Mouse (Mus musculus): Measurements from ENCODE around the gene Mapkapk3. TPM values are rescaled to one million over a fixed set of nuclear protein-coding genes. Genes with fewer than 3 reads are reported as not detected.

Mapkapk3 gene
- total and polyA plus RNA-seq, 2 experiments from 2014 or later = 1.3 to 3.2 TPM

DNA sequence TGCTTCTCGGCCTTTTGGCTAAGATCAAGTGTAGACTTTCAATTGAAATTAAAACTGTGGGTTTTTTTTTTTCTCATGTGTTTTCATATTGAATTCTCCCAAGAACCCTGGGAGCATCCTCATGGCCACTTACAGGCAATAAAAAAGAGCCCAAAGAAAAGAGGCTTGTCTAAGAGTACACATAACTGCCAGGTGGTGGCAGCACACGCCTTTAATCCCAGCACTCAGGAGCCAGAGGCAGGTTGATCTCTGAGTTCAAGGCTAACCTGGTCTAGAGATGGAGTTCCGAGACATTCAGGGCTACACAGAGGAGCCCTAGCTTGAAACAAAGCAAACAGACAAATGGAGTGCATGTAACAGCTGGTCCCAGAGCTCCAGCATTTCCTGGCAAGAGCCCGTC is 43.5 kb downstream of the Mapkapk3 start:
- Histone ChIP-seq H3K27ac (ENCODE audit: low read depth, low read length) (no peak overlapping the region), H3K9ac (replicated peaks; ENCODE audit: low read length, poor library complexity, severe bottlenecking) (no peak overlapping the region), H3K27me3 (ENCODE audit: insufficient read depth, low read length) (no peaks in the 10 kb centered on the region), H3K4me2 (ENCODE audit: low read depth, low read length, poor library complexity, severe bottlenecking) (no peak overlapping the region), H3K36me3 (ENCODE audit: insufficient read depth, low read length) (no peaks in the 10 kb centered on the region), H3K4me1 (ENCODE audit: insufficient read depth, low read length) (no peaks in the 10 kb centered on the region), H3K9me3 (ENCODE audit: low read length) (no peaks in the 10 kb centered on the region), H3K4me3 (ENCODE audit: low read depth, low read length) (no peak overlapping the region)
- no peak for ATAC-seq (ENCODE audit: low FRiP score)
- 69% methylated on average over 4 of the region's 4 CpGs for WGBS
- peak; percentile 55 for TF ChIP-seq CTCF (IDR thresholded peaks at IDR 0.05)
- no peak for DNase-seq (ENCODE audit: low spot score)

DNA sequence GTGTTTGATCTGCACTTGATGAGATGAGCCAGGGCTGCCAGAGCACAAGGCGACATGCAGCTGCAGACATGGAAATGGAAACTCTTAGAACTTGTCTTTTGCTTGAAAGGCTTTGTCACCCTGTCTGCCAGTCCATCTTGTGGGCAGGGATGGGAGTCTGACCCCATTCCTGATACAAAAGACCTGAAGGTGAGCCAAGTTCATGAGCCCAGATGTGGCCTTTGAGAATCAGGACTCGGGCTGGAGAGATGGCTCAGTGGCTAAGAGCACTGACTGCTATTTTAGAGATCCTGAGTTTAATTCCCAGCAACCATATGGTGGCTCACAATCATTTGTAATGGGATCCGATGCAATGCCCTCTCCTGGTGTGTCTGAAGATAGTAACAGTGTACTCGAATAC is 44.4 kb downstream of the Mapkapk3 start:
- Histone ChIP-seq H3K27ac (ENCODE audit: low read depth, low read length) (no peak overlapping the region), H3K9ac (replicated peaks; ENCODE audit: low read length, poor library complexity, severe bottlenecking) (no peak overlapping the region), H3K9me3 (ENCODE audit: low read length) (no peaks in the 10 kb centered on the region), H3K4me1 (ENCODE audit: insufficient read depth, low read length) (no peaks in the 10 kb centered on the region), H3K4me2 (ENCODE audit: low read depth, low read length, poor library complexity, severe bottlenecking) (no peak overlapping the region), H3K4me3 (ENCODE audit: low read depth, low read length) (no peak overlapping the region), H3K36me3 (ENCODE audit: insufficient read depth, low read length) (no peaks in the 10 kb centered on the region), H3K27me3 (ENCODE audit: insufficient read depth, low read length) (no peaks in the 10 kb centered on the region)
- no peak for TF ChIP-seq CTCF (IDR thresholded peaks at IDR 0.05)
- WGBS = 85% methylated on average over 4 of the region's 4 CpGs
- ATAC-seq (ENCODE audit: low FRiP score) (no peak), DNase-seq (ENCODE audit: low spot score) (no peak)

DNA sequence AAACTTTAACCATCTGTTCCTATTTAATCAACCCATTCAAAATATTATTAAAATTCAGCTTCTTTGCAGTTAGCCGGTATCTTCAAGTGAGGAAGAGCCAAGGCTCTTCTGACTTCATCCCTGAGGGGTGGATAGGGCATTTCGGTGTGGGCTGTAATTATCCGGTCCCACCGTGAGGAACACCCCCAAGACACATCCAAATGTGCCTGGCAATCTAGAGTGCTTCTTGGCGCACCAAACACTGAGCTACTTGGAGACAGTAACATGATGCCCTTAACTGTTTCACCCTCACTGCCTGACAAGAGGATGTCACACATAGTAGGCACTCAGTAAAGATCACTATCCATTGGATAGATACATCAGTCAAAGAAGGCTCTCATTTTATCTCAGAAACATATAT is 53.5 kb downstream of the Mapkapk3 start:
- Histone ChIP-seq H3K9me3 (ENCODE audit: low read length) (no peaks in the 10 kb centered on the region), H3K4me3 (ENCODE audit: low read depth, low read length) (no peak overlapping the region), H3K27me3 (ENCODE audit: insufficient read depth, low read length) (no peaks in the 10 kb centered on the region), H3K4me2 (ENCODE audit: low read depth, low read length, poor library complexity, severe bottlenecking) (no peak overlapping the region), H3K27ac (ENCODE audit: low read depth, low read length) (no peak overlapping the region), H3K36me3 (ENCODE audit: insufficient read depth, low read length) (no peaks in the 10 kb centered on the region), H3K4me1 (ENCODE audit: insufficient read depth, low read length) (no peaks in the 10 kb centered on the region), H3K9ac (replicated peaks; ENCODE audit: low read length, poor library complexity, severe bottlenecking) (no peak overlapping the region)
- DNase-seq (ENCODE audit: low spot score) (no peak), ATAC-seq (ENCODE audit: low FRiP score) (no peak)
- WGBS = 72% methylated on average over 5 of the region's 5 CpGs
- no peak for TF ChIP-seq CTCF (IDR thresholded peaks at IDR 0.05)

DNA sequence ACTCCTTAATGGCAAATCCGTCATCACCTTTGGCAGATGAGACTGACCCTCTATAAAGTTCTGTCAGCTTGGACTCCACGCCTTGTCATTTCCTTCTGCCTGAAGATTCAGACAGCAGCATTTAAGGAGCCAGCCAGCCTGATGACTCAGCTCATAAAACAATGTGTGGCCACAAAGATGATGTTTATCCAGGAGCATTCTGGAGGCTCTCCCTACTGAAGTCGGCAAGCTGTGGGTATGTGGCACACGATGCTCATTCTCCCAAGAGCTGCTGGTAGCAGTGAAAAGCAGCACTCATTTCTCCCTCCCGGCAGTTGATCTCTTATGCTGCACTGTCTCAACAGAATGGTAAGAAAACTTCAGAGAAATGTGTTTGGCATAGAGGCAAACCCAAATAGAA is 54.4 kb downstream of the Mapkapk3 start:
- no peak for TF ChIP-seq CTCF (IDR thresholded peaks at IDR 0.05)

DNA sequence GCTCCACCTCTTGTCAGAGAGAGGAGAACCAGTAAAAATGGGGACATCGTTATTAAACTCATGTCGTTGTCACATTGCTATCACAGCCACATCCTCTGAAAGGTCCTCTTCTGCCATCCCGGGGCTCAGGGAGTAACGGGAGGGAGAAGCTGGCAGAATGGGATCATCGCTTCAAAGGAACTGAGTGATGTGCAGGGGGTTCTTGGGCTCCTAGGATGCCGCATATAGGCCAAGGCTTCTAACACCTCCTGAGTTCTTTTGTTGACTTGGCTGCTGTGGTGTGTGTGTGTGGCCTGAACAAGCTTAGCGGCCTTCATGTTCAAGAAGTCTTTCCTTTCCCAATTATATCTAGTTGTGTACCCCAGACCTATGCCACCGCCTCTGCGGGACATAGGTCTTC is 57.5 kb downstream of the Mapkapk3 start:
- no peak for DNase-seq (ENCODE audit: low spot score)
- Histone ChIP-seq H3K9ac (replicated peaks; ENCODE audit: low read length, poor library complexity, severe bottlenecking) (peak overlapping the region; percentile 97), H3K4me2 (ENCODE audit: low read depth, low read length, poor library complexity, severe bottlenecking) (peak overlapping the region; percentile 61), H3K4me3 (ENCODE audit: low read depth, low read length) (peak overlapping the region; percentile 94), H3K9me3 (ENCODE audit: low read length) (no peaks in the 10 kb centered on the region), H3K36me3 (ENCODE audit: insufficient read depth, low read length) (no peaks in the 10 kb centered on the region), H3K27ac (ENCODE audit: low read depth, low read length) (peak overlapping the region; percentile 93), H3K27me3 (ENCODE audit: insufficient read depth, low read length) (no peaks in the 10 kb centered on the region), H3K4me1 (ENCODE audit: insufficient read depth, low read length) (0 out of 2 replicates have a peak, but pooled peaks cover 3% of the 10 kb centered on the region)
- WGBS = 26% methylated on average over 9 of the region's 9 CpGs
- peak; percentile 24; the same call in 1 of the 2 replicates for ATAC-seq (ENCODE audit: low FRiP score)
- no peak for TF ChIP-seq CTCF (IDR thresholded peaks at IDR 0.05)

More for the DNA sequence above, 54.4 kb downstream of the Mapkapk3 start:
- Histone ChIP-seq H3K9me3 (ENCODE audit: low read length) (no peaks in the 10 kb centered on the region), H3K9ac (replicated peaks; ENCODE audit: low read length, poor library complexity, severe bottlenecking) (no peak overlapping the region), H3K4me1 (ENCODE audit: insufficient read depth, low read length) (no peaks in the 10 kb centered on the region), H3K27me3 (ENCODE audit: insufficient read depth, low read length) (no peaks in the 10 kb centered on the region), H3K4me3 (ENCODE audit: low read depth, low read length) (no peak overlapping the region), H3K4me2 (ENCODE audit: low read depth, low read length, poor library complexity, severe bottlenecking) (no peak overlapping the region), H3K36me3 (ENCODE audit: insufficient read depth, low read length) (no peaks in the 10 kb centered on the region), H3K27ac (ENCODE audit: low read depth, low read length) (no peak overlapping the region)
- DNase-seq (ENCODE audit: low spot score) (no peak), ATAC-seq (ENCODE audit: low FRiP score) (no peak)
- 55% methylated on average over 5 of the region's 5 CpGs for WGBS

DNA sequence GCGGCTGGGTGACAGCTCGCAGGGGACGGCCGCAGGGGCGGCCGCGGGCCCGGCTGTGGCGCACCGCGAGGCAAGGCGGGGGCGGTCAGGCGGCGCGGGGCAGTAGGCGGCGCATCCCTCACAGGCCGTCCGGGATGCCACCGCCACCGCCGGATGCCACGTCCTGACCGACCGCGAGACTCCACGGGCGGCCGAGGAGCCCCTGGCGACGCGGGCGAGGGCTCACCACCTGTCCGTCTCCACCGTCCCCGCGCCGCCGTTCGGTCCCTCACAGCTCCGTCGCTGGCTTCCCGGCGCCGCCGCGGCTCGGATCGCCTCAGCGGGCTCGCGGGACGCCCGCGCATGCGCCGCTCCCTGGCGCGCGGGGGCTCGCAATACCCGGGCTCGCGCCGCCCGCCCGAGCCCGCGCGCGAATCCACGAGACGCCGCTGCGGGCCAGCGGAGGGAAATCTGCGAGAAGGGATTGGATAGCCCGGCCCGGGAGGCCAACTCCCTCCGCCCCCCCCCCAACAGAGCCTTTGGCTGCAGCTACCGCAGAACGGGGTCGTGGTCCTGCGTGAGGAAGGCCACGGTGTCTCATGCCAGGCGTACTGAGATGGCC is 58.0 kb downstream of the Mapkapk3 start, which contains the start of gene Dock3:
Gene Dock3, minus strand, starts transcription at position 371 of the 601 bp plus-strand sequence.
- H3K4me3 ChIP-seq (ENCODE audit: low read depth, low read length) = peak within 1 kb of the TSS; percentile 94

More for the DNA sequence above, 58.0 kb downstream of the Mapkapk3 start, which contains the start of gene Dock3:
- Histone ChIP-seq H3K9ac (replicated peaks; ENCODE audit: low read length, poor library complexity, severe bottlenecking) (peak within 1 kb of the TSS; percentile 97), H3K9me3 (ENCODE audit: low read length) (no peaks in the 10 kb centered on the region), H3K27me3 (ENCODE audit: insufficient read depth, low read length) (no peaks in the 10 kb centered on the region), H3K27ac (ENCODE audit: low read depth, low read length) (peak within 1 kb of the TSS; percentile 93), H3K4me2 (ENCODE audit: low read depth, low read length, poor library complexity, severe bottlenecking) (peak within 1 kb of the TSS; percentile 61), H3K4me1 (ENCODE audit: insufficient read depth, low read length) (0 out of 2 replicates have a peak, but pooled peaks cover 3% of the 10 kb centered on the region), H3K36me3 (ENCODE audit: insufficient read depth, low read length) (no peaks in the 10 kb centered on the region)
- peak; percentile 89 for DNase-seq (ENCODE audit: low spot score)
- TF ChIP-seq CTCF (IDR thresholded peaks at IDR 0.05) = no peak
- ATAC-seq (ENCODE audit: low FRiP score) = peak; percentile 92
- under 1% methylated on average over 62 of the region's 87 CpGs for WGBS
